Mouse (Mus musculus) adrenal gland, postnatal 36 days (tissue): ENCODE measurements around the gene Kdsr. TPM values are rescaled to one million over a fixed set of nuclear protein-coding genes. Genes with fewer than 3 reads are reported as not detected.

Experiments used
- DNase-seq, 2 experiments: peaks; one replicate each; pipeline ENCODE4 v3.0.0; 2021; ENCODE audit warnings: mixed read lengths in 1 of 2
- long read RNA-seq, 2 experiments: library from polyadenylated mRNA; stranded (forward); transcript quantifications; one replicate each; pipeline ENCODE4 v2.0.0; 2021; ENCODE audit warnings: borderline sequencing depth in 2 of 2
- total RNA-seq, 2 experiments: library from RNA; stranded (reverse); gene quantifications; 2 replicates each; pipeline ENCODE4 v1.2.3; 2021

Gene Kdsr
- 10 to 100 TPM; 29.9 to 49.8 TPM for total RNA-seq
- long read RNA-seq, experiment 1, full-length matches to known transcripts: 39 of 46 reads
- long read RNA-seq, experiment 1, partial matches to known transcripts: 0 of 46 reads
- long read RNA-seq, experiment 1, other reads (novel, unspliced or antisense): 7 of 46 reads
- long read RNA-seq, experiment 2, full-length matches to known transcripts: 15 of 19 reads
- long read RNA-seq, experiment 2, partial matches to known transcripts: 1 of 19 reads
- long read RNA-seq, experiment 2, other reads (novel, unspliced or antisense): 3 of 19 reads

DNA sequence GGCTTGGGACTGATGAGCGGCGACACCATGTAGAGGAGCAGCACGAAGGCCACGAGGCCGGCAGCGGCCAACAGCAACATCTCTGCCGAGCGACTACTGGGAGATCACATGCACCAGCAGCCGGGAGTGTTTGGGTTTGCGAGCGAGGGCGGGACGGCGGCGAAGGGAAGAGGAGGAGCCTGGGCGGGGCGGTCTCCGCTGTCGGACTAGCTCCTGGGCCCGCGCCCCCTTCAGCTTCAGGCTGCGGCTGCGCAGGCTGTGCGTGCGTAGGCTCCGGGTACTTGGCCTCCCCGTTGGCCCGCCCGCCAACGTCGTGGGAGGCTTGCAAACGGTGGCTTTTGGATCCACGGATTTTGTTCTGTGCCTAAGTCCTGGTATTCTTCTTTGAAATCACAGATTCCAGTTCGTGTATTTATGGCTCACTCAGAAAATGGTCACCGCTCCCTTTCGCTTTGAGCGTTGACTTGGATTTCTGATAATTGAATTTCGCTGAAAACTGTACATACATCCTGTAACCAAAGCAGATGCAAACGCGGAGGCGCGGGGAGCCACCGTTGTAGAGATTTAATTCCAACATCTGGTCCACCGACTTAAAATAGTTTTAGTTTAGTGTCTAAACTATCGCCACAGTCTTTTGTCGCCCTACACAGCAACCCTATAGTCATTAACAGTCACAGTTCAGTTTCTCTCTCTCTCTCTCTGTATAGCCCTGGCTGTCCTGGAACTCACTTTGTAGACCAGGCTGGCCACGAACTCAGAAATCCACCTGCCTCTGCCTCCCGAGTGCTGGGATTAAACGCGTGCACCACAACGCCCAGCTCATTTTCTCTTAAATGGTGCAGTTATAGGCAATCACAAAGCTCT is at the start of gene Kdsr:
Gene Kdsr (minus strand): TSS at position 156 of the 864 bp plus-strand sequence.
- DNase-seq: peak; percentile 98 to 99

GRCm38 (mm10) chr1:106799931-106800330 is 40.4 kb upstream of the Kdsr start:
- DNase-seq: no peak

DNA sequence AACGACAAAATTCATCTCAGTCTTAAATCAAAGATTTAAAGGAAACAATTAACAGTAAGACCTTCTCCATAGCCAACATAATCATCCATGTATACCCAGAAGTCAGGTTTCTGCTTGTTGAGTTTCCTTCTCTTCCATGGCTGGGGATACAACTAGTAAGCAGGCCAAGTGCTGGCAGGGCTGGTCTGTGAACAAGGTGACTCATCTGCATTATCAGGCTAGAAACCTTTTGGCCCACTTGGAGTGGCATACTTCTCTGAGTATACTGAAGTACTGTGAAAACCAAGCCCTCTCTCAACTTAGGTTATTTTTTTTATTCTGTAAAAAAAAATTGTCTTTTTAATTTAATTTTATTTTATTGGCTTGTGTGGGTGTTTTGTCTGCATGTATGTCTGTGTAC is 39.9 kb upstream of the Kdsr start:
- DNase-seq: no peak

GRCm38 (mm10) chr1:106796987-106797779 is 37.7 kb upstream of the Kdsr start:
- DNase-seq: no peak

DNA sequence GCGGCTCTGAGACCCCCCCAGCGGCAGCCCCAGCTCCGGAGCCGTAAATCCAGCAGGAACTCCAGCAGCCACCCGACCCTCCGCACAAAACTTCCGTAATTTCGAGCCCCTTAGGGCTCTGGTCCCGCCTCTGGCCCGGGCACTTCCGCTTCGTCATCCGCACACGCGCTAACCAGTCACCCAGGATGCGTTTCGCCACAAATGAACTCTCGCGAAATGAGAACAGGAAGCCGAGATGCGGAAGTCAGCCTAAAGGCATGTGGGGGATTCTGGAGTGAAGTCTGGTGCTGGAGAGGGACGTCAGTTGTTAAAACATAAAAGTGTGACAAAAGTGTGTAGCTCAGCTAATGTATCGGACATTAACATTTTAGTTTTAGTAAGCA is 37.0 kb upstream of the Kdsr start, which contains the start of gene Vps4b:
Gene Vps4b (minus strand): TSS at position 187 of the 383 bp plus-strand sequence.
- peak; percentile 93 to 94 for DNase-seq

GRCm38 (mm10) chr1:106795634-106796541 is 36.4 kb upstream of the Kdsr start:
- DNase-seq: peak; percentile 60 to 75

GRCm38 (mm10) chr1:106774896-106775295 is 15.4 kb upstream of the Kdsr start:
- DNase-seq: no peak

GRCm38 (mm10) chr1:106774092-106774491 is 14.6 kb upstream of the Kdsr start:
- DNase-seq: peak in 1 of 2 experiments; percentile 24

GRCm38 (mm10) chr1:106768773-106769172 is 9.2 kb upstream of the Kdsr start:
- DNase-seq: no peak

GRCm38 (mm10) chr1:106765771-106766170 is 6.2 kb upstream of the Kdsr start:
- DNase-seq: peak in 1 of 2 experiments; percentile 10

DNA sequence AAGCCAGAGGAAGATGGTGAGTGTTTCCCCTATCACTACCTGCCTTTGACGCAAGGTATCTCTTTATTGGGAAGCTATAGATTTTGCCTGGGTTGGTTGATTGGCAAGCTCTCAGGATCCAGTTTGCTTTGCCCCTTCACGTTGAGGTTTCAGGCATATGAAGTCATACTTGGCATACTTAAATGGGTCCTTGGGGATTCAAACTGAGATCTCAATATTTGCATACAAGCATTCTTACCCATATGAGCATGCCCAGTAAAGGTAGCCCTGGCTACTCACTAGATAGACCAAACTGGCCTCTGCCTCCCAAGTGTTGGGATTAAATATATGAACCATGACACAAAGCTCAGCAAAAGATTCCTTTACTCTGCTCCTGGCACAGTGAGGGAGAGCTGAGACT is 5.3 kb upstream of the Kdsr start:
- DNase-seq: no peak

GRCm38 (mm10) chr1:106764281-106764680 is 4.8 kb upstream of the Kdsr start:
- no peak for DNase-seq

DNA sequence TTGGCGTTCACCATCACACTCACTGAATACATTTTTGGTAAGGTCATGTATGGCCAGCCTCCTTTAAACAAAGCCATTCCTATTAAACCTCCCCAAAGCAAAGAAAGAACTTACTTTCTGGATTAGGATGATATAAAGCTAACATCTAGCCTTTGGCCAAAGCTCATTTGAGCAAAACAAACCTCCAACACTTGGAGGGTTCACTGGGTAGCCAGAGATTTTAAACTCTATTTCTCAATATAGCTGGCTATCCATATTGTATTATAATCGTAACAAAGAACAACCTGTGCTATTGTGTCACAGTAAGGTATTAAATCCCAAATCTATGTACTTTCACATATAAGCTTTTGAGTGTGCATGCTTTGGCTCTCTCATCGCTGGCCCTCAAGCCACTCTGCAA is 1.2 kb upstream of the Kdsr start:
- no peak for DNase-seq

GRCm38 (mm10) chr1:106758734-106759571 is 574 bp downstream of the Kdsr start:
- DNase-seq: peak; percentile 68 to 73

DNA sequence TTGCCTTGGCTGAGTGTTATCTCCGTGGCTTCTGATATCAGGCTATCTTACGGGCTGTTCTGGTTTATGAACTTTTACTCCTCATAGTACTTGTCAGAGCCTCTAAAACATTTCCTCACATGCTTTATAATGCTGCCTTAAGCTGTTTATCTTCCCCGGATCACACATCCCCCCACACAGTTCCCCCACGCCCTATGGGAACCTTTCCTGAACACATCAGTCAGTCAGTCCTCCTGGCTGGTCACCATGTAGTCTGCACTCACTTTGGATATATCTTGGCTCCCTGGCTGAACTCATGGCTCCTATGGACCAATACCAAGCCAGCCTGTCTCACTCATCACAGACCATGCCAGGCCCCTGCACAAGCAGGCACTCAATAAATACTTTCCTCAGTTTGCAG is 2.9 kb downstream of the Kdsr start:
- no peak for DNase-seq

GRCm38 (mm10) chr1:106752013-106752412 is 7.5 kb downstream of the Kdsr start:
- DNase-seq: no peak

- no peak for DNase-seq
These were observed 8.9 kb downstream of the Kdsr start for GRCm38 (mm10) chr1:106750656-106751055.

GRCm38 (mm10) chr1:106748555-106749315 is 10.8 kb downstream of the Kdsr start:
- DNase-seq: no peak

GRCm38 (mm10) chr1:106742980-106743379 is 16.5 kb downstream of the Kdsr start:
- DNase-seq: no peak

DNA sequence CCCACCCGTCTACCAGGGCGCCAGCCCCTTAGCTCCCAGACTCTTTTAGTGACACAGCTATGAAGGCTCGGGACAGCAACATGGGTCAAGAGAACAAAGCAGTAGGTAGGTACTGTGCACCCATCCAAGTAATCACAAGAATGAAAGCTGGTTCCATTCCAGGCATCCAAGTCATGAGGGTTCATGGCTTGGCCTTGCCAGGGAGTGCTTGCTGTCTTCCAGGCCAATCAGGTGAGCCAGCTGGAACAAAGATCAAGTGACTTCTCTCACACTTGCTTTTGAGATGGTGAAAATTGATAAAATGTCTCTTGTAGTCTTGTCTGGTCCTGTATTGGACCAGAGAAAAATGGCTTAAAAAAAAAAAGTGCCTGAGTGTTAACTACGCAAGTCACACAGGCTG is 18.8 kb downstream of the Kdsr start:
- no peak for DNase-seq
